Mouse (Mus musculus) myocyte (in vitro differentiated cells): Measurements from ENCODE around the gene Dnajc17. TPM values are rescaled to one million over a fixed set of nuclear protein-coding genes. Genes with fewer than 3 reads are reported as not detected.

Experiments used
- H3K27me3 ChIP-seq: one replicate; pipeline ENCODE4 v1.6.1; 2011; ENCODE audit not compliant: control insufficient read depth, insufficient read depth, insufficient read length
- H3K36me3 ChIP-seq: one replicate; pipeline ENCODE4 v1.6.1; 2011; ENCODE audit not compliant: control insufficient read depth, insufficient read depth
- H3K4me2 ChIP-seq: one replicate; pipeline ENCODE4 v1.6.1; 2011; ENCODE audit warnings: low read depth, control low read depth
- H3K4me3 ChIP-seq: one replicate; pipeline ENCODE4 v1.5.1; 2011; ENCODE audit warnings: mild to moderate bottlenecking, control low read depth, moderate library complexity
- H3K79me2 ChIP-seq: one replicate; pipeline ENCODE4 v1.6.1; 2011; ENCODE audit not compliant: control insufficient read depth, insufficient read depth
- H3ac ChIP-seq: one replicate; pipeline ENCODE4 v1.6.1; 2011; ENCODE audit not compliant: control insufficient read depth, insufficient read length
- CEBPB ChIP-seq: IDR thresholded peaks from 2 replicates; pipeline ENCODE4 v1.6.1; 2011; ENCODE audit warnings: mild to moderate bottlenecking, moderate library complexity; ENCODE audit not compliant: poor library complexity, insufficient read depth, severe bottlenecking
- E2F4 ChIP-seq: IDR thresholded peaks from one replicate; pipeline ENCODE4 v1.6.1; 2011; ENCODE audit warnings: mild to moderate bottlenecking, control low read depth, moderate library complexity; ENCODE audit not compliant: insufficient read depth
- MAX ChIP-seq: IDR thresholded peaks from one replicate; pipeline ENCODE4 v1.6.1; 2011; ENCODE audit warnings: low read depth, mild to moderate bottlenecking, control low read depth
- MYOD1 ChIP-seq, 3 experiments: IDR thresholded peaks; one replicate each; pipeline ENCODE4 v1.6.1; 2011; ENCODE audit warnings: control low read depth in 2 of 3, low read depth in 2 of 3, mild to moderate bottlenecking in 2 of 3, moderate library complexity in 1 of 3; ENCODE audit not compliant: insufficient read length in 2 of 3, control insufficient read depth in 1 of 3
- MYOG ChIP-seq, 3 experiments: IDR thresholded peaks; one replicate each; pipeline ENCODE4 v1.6.1; 2011; ENCODE audit warnings: control low read depth in 2 of 3, low read depth in 2 of 3, mild to moderate bottlenecking in 2 of 3; ENCODE audit not compliant: insufficient read length in 2 of 3, control insufficient read depth in 1 of 3, insufficient read depth in 1 of 3
- POLR2A ChIP-seq: IDR thresholded peaks from one replicate; pipeline ENCODE4 v1.6.1; 2011; ENCODE audit warnings: low read depth, mild to moderate bottlenecking, control low read depth, moderate library complexity; ENCODE audit not compliant: insufficient read length
- POLR2AphosphoS2 ChIP-seq: IDR thresholded peaks from one replicate; pipeline ENCODE4 v1.6.1; 2011; ENCODE audit warnings: low read depth, control low read depth; ENCODE audit not compliant: insufficient read length
- REST ChIP-seq: IDR thresholded peaks from one replicate; pipeline ENCODE4 v1.6.1; 2011; ENCODE audit warnings: mild to moderate bottlenecking, control low read depth, moderate library complexity; ENCODE audit not compliant: insufficient read depth, insufficient read length
- SRF ChIP-seq: IDR thresholded peaks from one replicate; pipeline ENCODE4 v1.6.1; 2011; ENCODE audit warnings: low read depth; ENCODE audit not compliant: control insufficient read depth, insufficient read length
- TCF12 ChIP-seq: IDR thresholded peaks from one replicate; pipeline ENCODE4 v1.6.1; 2011; ENCODE audit warnings: mild to moderate bottlenecking, control low read depth; ENCODE audit not compliant: poor library complexity, insufficient read depth, severe bottlenecking
- TCF3 ChIP-seq: IDR thresholded peaks from one replicate; pipeline ENCODE4 v1.6.1; 2011; ENCODE audit warnings: low read depth, control low read depth; ENCODE audit not compliant: insufficient read length
- USF1 ChIP-seq: IDR thresholded peaks from one replicate; pipeline ENCODE4 v1.6.1; 2011; ENCODE audit warnings: low read depth, mild to moderate bottlenecking, control low read depth, moderate library complexity
- polyA plus RNA-seq: library from polyadenylated mRNA; unstranded; fragments of >200 nt; fragmentation: generic; extraction: Trizol; gene quantifications from one replicate; pipeline ENCODE4 v1.2.1, GENCODE M21; 2012; ENCODE audit warnings: missing spikeins

Dnajc17 gene
- polyA plus RNA-seq, 1 experiment = 17.2 TPM

- no peaks in the 10 kb centered on the region for H3K79me2 ChIP-seq
- H3K4me2 ChIP-seq = peak overlapping the region; percentile 74
- H3K27me3 ChIP-seq = no peaks in the 10 kb centered on the region
- H3ac ChIP-seq = no peak overlapping the region
- H3K36me3 ChIP-seq = no peaks in the 10 kb centered on the region
- TF ChIP-seq E2F4 (no peak), POLR2AphosphoS2 (no peak), SRF (no peak), CEBPB (no peak), MYOD1 (IDR thresholded peaks at IDR 0.05; ENCODE audit: control insufficient read depth in 1 of 3, insufficient read length in 2 of 3, low read depth in 2 of 3) (no peak), REST (no peak), MAX (no peak), POLR2A (no peak), USF1 (no peak), TCF12 (no peak), TCF3 (no peak), MYOG (IDR thresholded peaks at IDR 0.05; ENCODE audit: control insufficient read depth in 1 of 3, insufficient read depth in 1 of 3, insufficient read length in 2 of 3, low read depth in 2 of 3) (no peak)
- H3K4me3 ChIP-seq = no peak overlapping the region
Observed at GRCm38 (mm10) chr2:119189029-119189710, 19.4 kb downstream of the Dnajc17 start.

- TF ChIP-seq MYOG (IDR thresholded peaks at IDR 0.05; ENCODE audit: control insufficient read depth in 1 of 3, insufficient read depth in 1 of 3, insufficient read length in 2 of 3, low read depth in 2 of 3) = no peak
- TF ChIP-seq MYOD1 (IDR thresholded peaks at IDR 0.05; ENCODE audit: control insufficient read depth in 1 of 3, insufficient read length in 2 of 3, low read depth in 2 of 3) = no peak
- no peak for TF ChIP-seq CEBPB
- TF ChIP-seq MAX = no peak
- TF ChIP-seq E2F4 = no peak
- TF ChIP-seq REST = no peak
- no peak for TF ChIP-seq TCF3
- TF ChIP-seq SRF = no peak
- no peak for TF ChIP-seq POLR2AphosphoS2
- no peak for TF ChIP-seq USF1
- no peak for TF ChIP-seq TCF12
- no peak for TF ChIP-seq POLR2A
- H3K36me3 ChIP-seq = no peaks in the 10 kb centered on the region
- H3ac ChIP-seq = no peak overlapping the region
- no peaks in the 10 kb centered on the region for H3K27me3 ChIP-seq
- no peaks in the 10 kb centered on the region for H3K79me2 ChIP-seq
- no peak overlapping the region for H3K4me3 ChIP-seq
- H3K4me2 ChIP-seq = no peak overlapping the region
Observed at GRCm38 (mm10) chr2:119182914-119183313, 25.7 kb downstream of the Dnajc17 start.

- TF ChIP-seq USF1 = no peak
- TF ChIP-seq POLR2A = no peak
- no peak for TF ChIP-seq REST
- no peak for TF ChIP-seq MYOG (IDR thresholded peaks at IDR 0.05; ENCODE audit: control insufficient read depth in 1 of 3, insufficient read depth in 1 of 3, insufficient read length in 2 of 3, low read depth in 2 of 3)
- TF ChIP-seq TCF3 = no peak
- Histone ChIP-seq H3K27me3 (no peaks in the 10 kb centered on the region), H3K4me2 (peak overlapping the region; percentile 80), H3K36me3 (no peaks in the 10 kb centered on the region), H3ac (no peak overlapping the region), H3K4me3 (no peak overlapping the region), H3K79me2 (peaks cover 8% of the 10 kb centered on the region)
Observed at GRCm38 (mm10) chr2:119177384-119177939, 31.1 kb downstream of the Dnajc17 start.

- H3K4me3 ChIP-seq = peak overlapping the region; percentile 29
- no peak overlapping the region for H3ac ChIP-seq
- H3K4me2 ChIP-seq = peak overlapping the region; percentile 80
- TF ChIP-seq POLR2AphosphoS2 = no peak
- TF ChIP-seq MAX = no peak
- no peak for TF ChIP-seq SRF
- TF ChIP-seq TCF12 = no peak
- TF ChIP-seq CEBPB = no peak
- TF ChIP-seq USF1 = no peak
- H3K36me3 ChIP-seq = no peaks in the 10 kb centered on the region
- H3K27me3 ChIP-seq = no peaks in the 10 kb centered on the region
- H3K79me2 ChIP-seq = peaks cover 8% of the 10 kb centered on the region
Observed at GRCm38 (mm10) chr2:119176761-119177160, 31.8 kb downstream of the Dnajc17 start.

- peaks cover 8% of the 10 kb centered on the region for H3K79me2 ChIP-seq
- TF ChIP-seq REST (no peak), TCF12 (no peak), MAX (no peak), POLR2AphosphoS2 (no peak), MYOG (IDR thresholded peaks at IDR 0.05; ENCODE audit: control insufficient read depth in 1 of 3, insufficient read depth in 1 of 3, insufficient read length in 2 of 3, low read depth in 2 of 3) (peak in 1 of 3 experiments; percentile 42)
- no peak overlapping the region for H3ac ChIP-seq
- no peaks in the 10 kb centered on the region for H3K36me3 ChIP-seq
- H3K27me3 ChIP-seq = no peaks in the 10 kb centered on the region
- H3K4me3 ChIP-seq = peak overlapping the region; percentile 29
- H3K4me2 ChIP-seq = peak overlapping the region; percentile 80
Observed at GRCm38 (mm10) chr2:119175614-119176013, 33.0 kb downstream of the Dnajc17 start.
